Mouse (Mus musculus) retina, adult 2 months (tissue): ENCODE results near the gene Rmnd5b.
"Not testable (repeated sequence)": the region's sequence is repeated elsewhere in the genome, so short reads cannot be mapped to it uniquely, and the experiment has no call there.

Experiments used
- DNase-seq: peaks from one replicate; pipeline ENCODE4 v3.0.0-alpha.2; 2012; ENCODE audit warnings: low read depth, low spot score

The Rmnd5b gene

DNA sequence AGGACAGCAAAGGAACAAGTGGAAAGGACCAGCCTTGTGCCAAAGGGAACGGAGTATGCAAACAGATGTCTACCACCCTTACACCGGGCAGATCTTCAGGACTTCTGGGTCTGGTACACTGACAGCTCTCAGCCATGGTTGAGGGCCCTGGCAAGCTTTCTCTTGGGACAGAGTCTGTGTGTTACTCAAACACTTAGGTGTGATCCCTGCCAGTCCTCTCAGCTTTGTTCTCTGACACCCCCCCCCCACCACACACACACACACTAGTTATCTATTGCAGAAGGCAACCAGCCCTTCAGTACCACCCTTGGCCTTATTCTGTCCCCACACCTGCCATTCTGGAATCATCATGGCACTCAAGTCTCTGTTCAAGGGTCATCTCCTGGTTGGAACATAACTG is 13.9 kb downstream of the Rmnd5b start:
- DNase-seq: no peak

DNA sequence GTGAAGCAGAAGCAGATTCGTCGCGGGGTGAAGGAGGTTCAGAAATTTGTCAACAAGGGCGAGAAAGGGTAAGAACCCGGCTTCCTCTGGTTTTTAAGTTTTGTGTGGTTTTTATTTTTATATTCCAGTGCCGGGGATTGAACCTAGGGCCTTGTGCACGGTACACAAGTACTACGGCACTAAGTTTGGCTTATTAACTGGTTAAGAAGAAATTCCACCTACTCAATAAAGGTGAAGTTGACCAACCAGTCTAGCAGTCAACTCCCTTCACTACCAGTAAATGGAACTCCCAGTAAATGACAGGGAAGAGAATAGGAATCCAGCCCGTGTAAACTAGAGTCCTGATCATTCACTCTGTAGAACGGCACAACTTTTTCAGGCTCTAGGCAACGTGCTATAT is 15.6 kb downstream of the Rmnd5b start:
- no peak for DNase-seq

DNA sequence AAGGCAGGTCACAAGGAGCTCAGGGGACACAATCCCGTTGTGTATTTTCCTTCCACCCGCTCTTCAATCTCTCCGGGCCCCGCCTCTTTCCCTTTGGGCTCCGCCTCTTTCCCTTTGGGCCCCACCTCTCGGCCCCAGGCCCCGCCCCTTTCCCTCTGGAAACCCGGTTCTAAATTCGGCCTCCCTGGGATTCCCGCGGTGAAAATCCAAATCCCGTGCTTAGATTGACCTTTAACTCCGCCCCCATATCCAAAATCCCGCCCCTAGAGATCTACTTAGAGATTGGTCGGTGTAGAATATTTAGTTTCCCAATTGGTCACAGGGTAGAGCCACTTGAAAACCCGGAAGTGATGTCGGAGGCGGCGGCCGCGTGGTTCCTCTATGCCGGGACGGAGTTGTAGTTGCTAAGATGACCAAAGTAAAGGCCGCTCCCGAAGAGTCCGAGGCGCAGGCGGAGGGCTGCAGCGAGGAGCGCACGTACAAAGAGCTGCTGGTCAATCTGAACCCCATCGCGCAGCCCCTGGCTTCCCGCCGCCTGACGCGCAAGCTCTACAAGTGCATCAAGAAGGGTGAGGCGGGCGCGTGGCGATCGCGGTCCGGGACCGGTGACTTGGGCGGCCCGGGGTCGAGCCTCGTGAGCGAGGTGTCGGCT is 16.2 kb downstream of the Rmnd5b start, which contains the start of gene Nhp2:
Gene Nhp2, plus strand, starts transcription at position 327 of the 652 bp plus-strand sequence.
- DNase-seq: peak; percentile 99

- no peak for DNase-seq
These were observed 16.7 kb downstream of the Rmnd5b start for GRCm38 (mm10) chr11:51618894-51619408.

GRCm38 (mm10) chr11:51617693-51618092 is 18.0 kb downstream of the Rmnd5b start:
- peak; percentile 57 for DNase-seq

DNA sequence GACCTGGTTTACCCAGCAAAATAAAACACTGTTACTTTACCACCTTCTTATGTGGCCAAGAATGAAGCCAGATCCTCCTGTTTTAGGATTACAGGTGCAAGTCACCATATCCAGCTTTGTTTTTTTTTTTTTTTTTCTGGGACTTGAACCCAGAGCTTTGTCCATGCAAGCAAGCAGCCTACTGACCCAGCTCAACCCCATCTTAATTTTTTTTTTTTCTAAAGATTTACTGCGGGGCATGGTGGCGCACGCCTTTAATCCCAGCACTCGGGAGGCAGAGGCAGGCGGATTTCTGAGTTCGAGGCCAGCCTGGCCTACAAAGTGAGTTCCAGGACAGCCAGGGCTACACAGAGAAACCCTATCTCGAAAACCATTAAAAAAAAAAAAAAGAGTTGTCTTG is 19.6 kb downstream of the Rmnd5b start:
- DNase-seq: not testable (repeated sequence)

DNA sequence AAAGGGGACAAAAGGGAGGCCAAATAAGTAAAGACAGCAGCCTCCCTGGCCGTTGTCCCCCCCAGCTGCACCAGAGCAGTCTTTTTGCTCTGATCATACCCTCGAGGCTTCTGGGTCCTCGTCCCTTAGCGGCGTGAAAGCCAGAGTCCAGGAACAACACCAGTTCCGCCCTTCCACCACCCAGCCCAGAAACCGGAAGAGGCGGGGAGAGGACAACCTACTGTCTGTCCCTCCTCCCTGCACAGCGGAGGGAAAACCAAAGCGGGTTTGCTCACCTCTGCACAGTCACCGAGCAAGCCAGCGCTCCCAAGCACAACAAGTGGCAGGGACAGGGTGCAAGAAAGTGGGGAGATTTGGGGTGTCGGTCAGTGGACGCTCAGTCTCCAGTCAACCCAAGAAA is 20.1 kb downstream of the Rmnd5b start:
- no peak for DNase-seq

DNA sequence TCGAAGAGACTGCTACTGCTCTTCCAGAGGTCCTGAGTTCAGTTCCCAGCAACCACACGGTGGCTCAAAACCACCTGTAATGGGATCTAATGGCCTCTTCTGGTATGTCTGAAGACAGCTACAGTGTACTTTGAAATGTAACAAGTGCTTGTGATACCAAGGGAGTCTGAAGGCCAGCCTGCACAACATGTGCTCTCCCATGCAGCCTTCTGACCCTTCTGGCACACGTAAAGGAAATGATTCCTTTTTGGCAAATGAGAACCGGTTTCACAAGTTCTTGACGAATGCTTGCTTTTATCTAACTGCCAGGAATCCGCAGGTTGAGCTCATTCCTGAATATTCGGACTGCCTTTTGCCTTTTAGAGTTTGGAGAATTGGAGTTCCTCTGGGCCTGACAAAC is 20.6 kb downstream of the Rmnd5b start:
- DNase-seq: no peak

DNA sequence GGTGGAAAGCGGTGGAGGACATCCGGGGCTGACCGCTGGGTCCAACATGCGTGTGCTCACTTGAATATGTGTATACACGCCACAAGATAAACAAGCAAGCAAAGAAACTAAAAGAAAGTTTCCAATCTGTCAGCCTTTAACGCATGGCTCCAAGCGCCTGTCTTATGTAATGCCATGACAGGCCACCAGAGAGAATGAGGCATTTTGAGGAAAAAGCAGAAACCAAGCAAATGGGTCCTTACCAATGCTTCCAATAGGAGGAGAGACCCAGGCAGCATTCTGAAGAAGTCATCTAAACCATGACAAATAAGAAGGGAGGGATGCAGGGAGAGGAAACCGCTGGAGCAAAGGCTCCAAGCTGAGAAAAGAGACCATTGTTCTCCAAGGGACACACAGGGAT is 21.4 kb downstream of the Rmnd5b start:
- DNase-seq: no peak

DNA sequence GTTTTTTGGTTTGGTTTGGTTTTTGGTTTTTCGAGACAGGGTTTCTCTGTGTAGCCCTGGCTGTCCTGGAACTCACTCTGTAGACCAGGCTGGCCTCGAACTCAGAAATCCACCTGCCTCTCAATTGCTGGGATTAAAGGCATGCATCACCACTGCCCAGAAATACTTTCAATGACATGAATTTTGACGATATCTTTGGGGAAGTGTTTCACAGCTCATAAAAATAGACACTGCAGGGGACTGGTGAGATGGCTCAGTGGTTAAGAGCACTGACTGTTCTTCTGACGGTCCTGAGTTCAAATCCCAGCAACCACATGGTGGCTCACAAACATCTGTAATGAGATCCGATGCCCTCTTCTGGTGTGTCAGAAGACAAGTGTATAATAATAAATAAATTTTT is 25.8 kb downstream of the Rmnd5b start:
- not testable (repeated sequence) for DNase-seq

GRCm38 (mm10) chr11:51609266-51609909 is 26.3 kb downstream of the Rmnd5b start:
- no peak for DNase-seq

- DNase-seq: no peak
These were observed 28.5 kb downstream of the Rmnd5b start for GRCm38 (mm10) chr11:51607096-51607738.

DNA sequence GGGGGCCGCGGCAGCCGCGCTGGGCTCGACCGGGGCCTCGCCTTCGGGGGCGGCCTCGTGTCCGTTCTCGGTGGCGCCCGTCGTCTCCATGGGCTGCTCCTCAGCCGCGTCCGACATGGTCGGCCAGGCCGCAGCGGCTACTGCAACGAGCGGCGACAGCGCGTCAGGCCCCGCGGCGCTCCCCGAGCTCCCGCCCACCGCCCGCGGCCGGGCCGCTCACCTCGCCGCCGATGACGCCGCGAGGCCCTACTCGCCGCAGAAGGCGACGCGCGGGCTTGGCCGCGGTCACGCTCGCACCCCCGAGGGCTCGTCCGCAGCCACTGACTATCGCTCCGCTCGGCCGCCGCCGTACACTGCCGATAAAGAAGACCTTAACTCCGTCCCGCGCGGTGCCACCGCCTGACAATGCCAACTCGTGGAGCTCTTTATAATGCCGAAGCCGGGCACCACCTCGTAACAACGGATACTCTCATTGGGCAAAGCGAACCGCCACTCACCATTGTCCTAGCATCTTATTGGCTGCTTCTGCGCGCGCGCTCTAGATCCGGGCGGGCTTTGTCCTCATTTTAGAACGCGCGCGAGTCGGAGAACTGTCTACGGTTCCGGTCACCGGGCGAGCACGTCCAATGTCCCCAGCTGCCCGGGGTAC is 29.1 kb downstream of the Rmnd5b start, which contains the start of gene Hnrnpab:
Gene Hnrnpab, minus strand, starts transcription at position 401 of the 649 bp plus-strand sequence.
- DNase-seq: peak; percentile 98

DNA sequence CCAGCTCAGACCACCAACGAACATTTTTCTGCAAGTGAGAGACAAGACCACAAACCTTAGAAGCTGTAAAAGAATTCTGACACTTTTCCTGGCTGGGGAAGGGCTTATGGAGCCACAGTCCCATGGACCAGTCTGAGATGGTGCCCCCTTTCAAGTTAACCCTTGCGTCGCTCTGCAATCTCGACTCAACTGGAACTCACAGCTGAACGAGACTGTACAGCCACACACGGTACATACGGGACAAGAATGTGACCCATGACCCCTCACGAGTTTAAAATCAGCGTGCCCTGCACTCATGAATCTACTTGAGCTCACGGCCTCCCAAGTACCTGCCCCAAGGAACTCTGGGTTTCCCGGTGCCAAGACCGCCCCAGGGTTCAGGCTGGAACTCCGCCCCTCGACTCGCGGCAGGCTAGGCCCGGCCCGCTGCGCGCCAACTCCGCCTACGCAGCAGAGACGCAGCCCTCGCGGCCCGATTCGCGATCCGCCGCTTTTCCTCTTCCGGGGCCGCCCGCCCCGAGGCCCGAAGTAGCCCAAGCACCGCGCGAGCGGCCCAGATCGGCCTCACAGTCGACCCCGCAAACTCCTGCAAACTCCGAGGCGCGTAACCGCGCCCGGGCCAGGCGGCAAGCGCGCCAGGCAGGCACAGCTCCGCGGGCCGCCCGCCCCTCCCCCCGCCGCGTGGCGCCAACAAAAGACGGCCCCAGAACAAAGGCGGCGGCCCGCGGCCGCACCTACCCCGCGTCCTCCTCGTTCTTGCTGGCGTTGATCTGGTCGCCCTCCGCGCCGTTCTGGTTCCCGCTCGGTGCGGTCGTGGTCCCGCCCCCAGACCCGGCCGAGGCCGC is 29.9 kb downstream of the Rmnd5b start:
- DNase-seq: peak; percentile 42

GRCm38 (mm10) chr11:51602253-51602652 is 33.4 kb downstream of the Rmnd5b start:
- DNase-seq: no peak

- no peak for DNase-seq
These were observed 38.1 kb downstream of the Rmnd5b start for GRCm38 (mm10) chr11:51597553-51597952.

DNA sequence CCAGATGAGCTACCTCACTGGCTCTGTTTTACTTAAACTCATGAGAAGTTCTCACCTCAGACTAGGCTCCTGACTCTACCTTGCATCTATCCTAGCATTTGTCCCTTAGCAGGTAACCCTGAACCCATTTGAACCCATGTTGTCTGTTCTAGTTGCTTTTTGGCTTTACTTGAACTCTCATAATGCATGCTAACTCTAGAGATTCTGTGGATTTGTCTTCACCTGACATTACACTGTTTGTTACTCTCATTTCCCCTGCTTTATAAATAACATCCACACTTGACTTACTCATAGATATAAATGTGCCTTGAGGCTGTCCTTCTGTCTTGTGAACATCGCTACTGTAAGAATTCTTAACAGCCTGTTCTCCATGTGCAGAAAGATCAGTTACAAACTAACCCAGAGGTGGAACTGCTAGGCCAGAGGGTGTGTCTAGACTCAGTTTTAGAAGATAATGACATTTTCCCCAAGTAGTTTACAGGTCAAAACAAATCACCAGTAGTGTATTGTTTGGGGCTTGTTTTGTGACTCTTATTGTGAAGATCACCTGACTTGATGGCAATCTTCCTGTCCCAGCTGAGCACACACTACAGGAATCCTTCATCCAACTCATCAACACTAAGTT is 40.1 kb downstream of the Rmnd5b start:
- no peak for DNase-seq

DNA sequence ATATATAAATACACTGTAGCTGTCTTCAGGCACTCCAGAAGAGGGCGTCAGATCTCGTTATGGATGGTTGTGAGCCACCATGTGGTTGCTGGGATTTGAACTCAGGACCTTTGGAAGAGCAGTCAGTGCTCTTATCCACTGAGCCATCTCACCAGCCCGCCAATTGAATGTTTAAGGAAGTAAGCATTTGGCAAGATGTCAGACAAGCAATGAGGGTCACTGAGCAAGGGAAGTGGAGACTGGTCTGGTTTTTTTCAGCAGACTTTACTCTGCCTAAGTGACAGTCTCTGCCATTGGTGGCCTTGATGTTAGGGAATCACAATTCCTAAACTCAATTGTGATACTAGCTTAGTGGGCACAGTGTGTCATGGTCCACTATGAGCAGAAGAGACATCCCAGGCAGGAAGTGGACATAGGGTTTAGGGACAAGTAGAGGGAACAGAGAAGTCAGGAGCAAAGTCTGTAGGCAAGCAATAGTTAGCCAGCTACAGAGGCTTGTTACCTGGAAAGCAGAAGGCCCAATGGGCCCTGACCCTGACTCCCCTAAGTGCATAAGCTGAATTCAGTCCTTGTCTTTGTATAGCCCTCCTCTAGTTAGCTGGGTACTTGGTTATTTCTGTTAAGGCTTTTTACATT is 40.9 kb downstream of the Rmnd5b start:
- DNase-seq: no peak

- DNase-seq: no peak
These were observed 41.8 kb downstream of the Rmnd5b start for GRCm38 (mm10) chr11:51593849-51594248.

GRCm38 (mm10) chr11:51593368-51593767 is 42.3 kb downstream of the Rmnd5b start:
- no peak for DNase-seq
